Mouse (Mus musculus) thymus, adult 2 months (tissue): ENCODE data around the gene Trabd2b. TPM values are rescaled to one million over a fixed set of nuclear protein-coding genes. Genes with fewer than 3 reads are reported as not detected.

Experiments
- DNase-seq: peaks from one replicate; pipeline ENCODE4 v3.0.0; 2021
- H3K27ac ChIP-seq: fragments of 200-500 bp; 2 replicates; pipeline ENCODE4 v1.5.1; 2012; ENCODE audit warnings: low read length, control low read depth; ENCODE audit not compliant: control insufficient read depth, insufficient read depth
- H3K27me3 ChIP-seq: fragments of 200-500 bp; 2 replicates; pipeline ENCODE4 v1.6.1; 2012; ENCODE audit warnings: mild to moderate bottlenecking, low read length, moderate library complexity, mixed read lengths; ENCODE audit not compliant: control insufficient read depth, insufficient read depth
- H3K36me3 ChIP-seq: fragments of 200-500 bp; 2 replicates; pipeline ENCODE4 v1.6.1; 2012; ENCODE audit warnings: mild to moderate bottlenecking, low read length, moderate library complexity; ENCODE audit not compliant: control insufficient read depth, insufficient read depth
- H3K4me1 ChIP-seq: fragments of 200-500 bp; replicated peaks from 2 replicates; pipeline ENCODE4 v1.6.1; 2012; ENCODE audit warnings: low read length; ENCODE audit not compliant: control insufficient read depth, insufficient read depth
- H3K4me3 ChIP-seq: fragments of 200-500 bp; 2 replicates; pipeline ENCODE4 v1.5.1; 2012; ENCODE audit warnings: mild to moderate bottlenecking, low read length, control low read depth, moderate library complexity; ENCODE audit not compliant: control insufficient read depth, insufficient read depth
- CTCF ChIP-seq: fragments of 200-500 bp; IDR thresholded peaks from 2 replicates; pipeline ENCODE4 v1.5.1; 2012; ENCODE audit warnings: mild to moderate bottlenecking, control low read depth, low read length, moderate library complexity, borderline replicate concordance; ENCODE audit not compliant: control insufficient read depth, poor library complexity, insufficient read depth; ENCODE audit errors: extremely low read depth
- POLR2A ChIP-seq: fragments of 200-500 bp; IDR thresholded peaks from 2 replicates; pipeline ENCODE4 v1.6.1; 2012; ENCODE audit warnings: mild to moderate bottlenecking, low read length, control low read depth, moderate library complexity; ENCODE audit not compliant: control insufficient read depth, poor library complexity, insufficient read depth; ENCODE audit errors: extremely low read depth
- WGBS: fragments of 180-500 bp; shearing (Covaris S2); methylation state at CpG from one replicate; pipeline ENCODE4 v1.1.7; 2018; 5-methylcytosine and 5-hydroxymethylcytosine counted together
- polyA plus RNA-seq: library from polyadenylated mRNA; depleted of rRNA; stranded (reverse); fragments of >200 nt; gene quantifications from 2 replicates; pipeline ENCODE4 v1.2.3, GENCODE M21; 2012

Gene Trabd2b
- polyA plus RNA-seq, 1 experiment, result 1.5 TPM

DNA sequence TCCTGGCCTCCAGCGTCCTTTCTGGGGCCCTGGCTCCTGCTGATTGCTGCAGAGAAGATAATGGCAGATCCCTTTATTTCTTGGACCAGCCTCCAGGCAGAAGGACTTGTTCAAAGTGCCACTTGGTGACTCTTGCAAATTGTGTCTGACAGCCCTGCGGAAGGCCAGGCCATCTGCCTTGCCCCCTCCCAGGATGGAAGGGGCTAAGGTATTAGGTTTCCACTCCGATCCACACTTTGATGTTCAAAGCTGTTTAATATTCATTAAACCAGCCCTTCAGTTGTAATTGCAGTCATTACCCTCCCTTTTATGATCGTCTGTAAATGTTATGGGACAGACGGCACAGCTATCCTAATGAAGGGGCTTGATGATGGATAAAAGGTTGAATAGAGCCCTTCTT is 75.0 kb downstream of the Trabd2b start:
- WGBS, result 93% methylated on average over 5 of the region's 5 CpGs

DNA sequence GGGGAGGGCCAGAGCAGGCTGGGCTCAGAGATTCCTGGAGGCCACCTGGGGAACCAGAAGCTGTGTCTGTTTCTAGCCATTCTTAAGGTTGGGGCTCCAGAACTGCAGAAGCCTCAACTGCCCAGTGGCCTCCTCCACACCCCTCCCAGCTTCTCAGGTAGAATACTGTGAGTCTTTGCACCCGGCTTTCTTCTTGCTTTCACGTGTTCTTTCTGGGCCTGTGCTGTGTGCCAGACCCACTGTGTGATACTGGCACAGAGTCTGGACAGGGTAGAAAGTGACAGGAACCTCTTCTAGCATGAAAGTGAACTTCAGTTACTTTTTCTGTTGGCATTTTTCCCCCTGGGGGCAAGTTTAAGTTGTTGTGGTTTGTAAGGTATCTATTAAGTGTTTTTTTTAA is 77.6 kb downstream of the Trabd2b start:
- TF ChIP-seq POLR2A, result no peak
- TF ChIP-seq CTCF, result no peak
- no peaks in the 10 kb centered on the region for H3K27me3 ChIP-seq
- H3K4me3 ChIP-seq, result no peak overlapping the region
- 90% methylated on average over 2 of the region's 2 CpGs for WGBS
- H3K27ac ChIP-seq, result no peak overlapping the region
- H3K36me3 ChIP-seq, result no peaks in the 10 kb centered on the region
- H3K4me1 ChIP-seq, result no peaks in the 10 kb centered on the region
- DNase-seq, result no peak

More for the DNA sequence above, 75.0 kb downstream of the Trabd2b start:
- Histone ChIP-seq H3K27me3 (no peaks in the 10 kb centered on the region), H3K4me3 (no peak overlapping the region), H3K4me1 (no peaks in the 10 kb centered on the region), H3K36me3 (no peaks in the 10 kb centered on the region), H3K27ac (no peak overlapping the region)
- DNase-seq, result no peak
- TF ChIP-seq POLR2A (no peak), CTCF (no peak)

- H3K27ac ChIP-seq, result no peak overlapping the region
Measured at GRCm38 (mm10) chr4:114485996-114486395, 79.5 kb downstream of the Trabd2b start.

GRCm38 (mm10) chr4:114486885-114487531 is 80.5 kb downstream of the Trabd2b start:
- DNase-seq, result no peak
- TF ChIP-seq POLR2A, result no peak
- no peak for TF ChIP-seq CTCF
- no peaks in the 10 kb centered on the region for H3K36me3 ChIP-seq
- H3K4me1 ChIP-seq, result no peaks in the 10 kb centered on the region
- H3K27ac ChIP-seq, result no peak overlapping the region
- WGBS, result 95% methylated on average over 2 of the region's 2 CpGs
- no peaks in the 10 kb centered on the region for H3K27me3 ChIP-seq
- no peak overlapping the region for H3K4me3 ChIP-seq

More at GRCm38 (mm10) chr4:114485996-114486395, 79.5 kb downstream of the Trabd2b start:
- no peaks in the 10 kb centered on the region for H3K36me3 ChIP-seq
- no peaks in the 10 kb centered on the region for H3K27me3 ChIP-seq
- TF ChIP-seq POLR2A, result no peak
- TF ChIP-seq CTCF, result no peak
- no peak overlapping the region for H3K4me3 ChIP-seq
- WGBS, result 93% methylated on average over 5 of the region's 5 CpGs
- no peaks in the 10 kb centered on the region for H3K4me1 ChIP-seq
- no peak for DNase-seq

- Histone ChIP-seq H3K36me3 (no peaks in the 10 kb centered on the region), H3K4me1 (no peaks in the 10 kb centered on the region), H3K27me3 (no peaks in the 10 kb centered on the region), H3K27ac (no peak overlapping the region), H3K4me3 (no peak overlapping the region)
- DNase-seq, result no peak
- 76% methylated on average over 3 of the region's 3 CpGs for WGBS
- no peak for TF ChIP-seq POLR2A
- TF ChIP-seq CTCF, result no peak
Measured at GRCm38 (mm10) chr4:114487701-114488100, 81.2 kb downstream of the Trabd2b start.

DNA sequence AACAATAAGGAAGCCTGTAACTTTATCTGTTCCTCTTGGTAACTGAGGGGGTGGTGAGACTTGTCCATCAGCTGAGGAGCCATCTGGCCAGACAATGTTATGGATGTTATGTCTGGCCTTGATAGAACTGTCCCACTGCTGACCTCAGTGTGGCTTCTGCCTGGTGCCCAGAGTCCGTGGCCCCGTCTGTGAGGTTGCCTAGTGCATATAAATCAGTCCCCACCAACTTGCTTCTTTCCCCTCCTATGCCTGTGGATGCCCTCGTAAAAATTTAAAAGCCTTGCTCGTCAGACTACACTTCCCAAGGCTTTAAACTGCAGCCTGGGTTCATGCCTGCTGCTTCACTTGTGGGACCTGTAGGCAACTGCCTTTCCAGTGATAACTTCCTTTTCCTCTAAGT is 85.6 kb downstream of the Trabd2b start:
- no peak overlapping the region for H3K27ac ChIP-seq
- TF ChIP-seq POLR2A (no peak), CTCF (no peak)
- H3K36me3 ChIP-seq, result no peaks in the 10 kb centered on the region
- H3K27me3 ChIP-seq, result no peaks in the 10 kb centered on the region
- no peaks in the 10 kb centered on the region for H3K4me1 ChIP-seq
- 74% methylated on average over 4 of the region's 4 CpGs for WGBS
- H3K4me3 ChIP-seq, result no peak overlapping the region
- DNase-seq, result no peak

GRCm38 (mm10) chr4:114494035-114494434 is 87.5 kb downstream of the Trabd2b start:
- Histone ChIP-seq H3K4me3 (no peak overlapping the region), H3K4me1 (no peaks in the 10 kb centered on the region), H3K27ac (no peak overlapping the region), H3K27me3 (no peaks in the 10 kb centered on the region), H3K36me3 (no peaks in the 10 kb centered on the region)
- WGBS, result 65% methylated on average over 2 of the region's 2 CpGs
- DNase-seq, result no peak
- TF ChIP-seq CTCF, result no peak
- TF ChIP-seq POLR2A, result no peak
